Mouse (Mus musculus): ENCODE measurements around the gene Atxn7l2.

DNA sequence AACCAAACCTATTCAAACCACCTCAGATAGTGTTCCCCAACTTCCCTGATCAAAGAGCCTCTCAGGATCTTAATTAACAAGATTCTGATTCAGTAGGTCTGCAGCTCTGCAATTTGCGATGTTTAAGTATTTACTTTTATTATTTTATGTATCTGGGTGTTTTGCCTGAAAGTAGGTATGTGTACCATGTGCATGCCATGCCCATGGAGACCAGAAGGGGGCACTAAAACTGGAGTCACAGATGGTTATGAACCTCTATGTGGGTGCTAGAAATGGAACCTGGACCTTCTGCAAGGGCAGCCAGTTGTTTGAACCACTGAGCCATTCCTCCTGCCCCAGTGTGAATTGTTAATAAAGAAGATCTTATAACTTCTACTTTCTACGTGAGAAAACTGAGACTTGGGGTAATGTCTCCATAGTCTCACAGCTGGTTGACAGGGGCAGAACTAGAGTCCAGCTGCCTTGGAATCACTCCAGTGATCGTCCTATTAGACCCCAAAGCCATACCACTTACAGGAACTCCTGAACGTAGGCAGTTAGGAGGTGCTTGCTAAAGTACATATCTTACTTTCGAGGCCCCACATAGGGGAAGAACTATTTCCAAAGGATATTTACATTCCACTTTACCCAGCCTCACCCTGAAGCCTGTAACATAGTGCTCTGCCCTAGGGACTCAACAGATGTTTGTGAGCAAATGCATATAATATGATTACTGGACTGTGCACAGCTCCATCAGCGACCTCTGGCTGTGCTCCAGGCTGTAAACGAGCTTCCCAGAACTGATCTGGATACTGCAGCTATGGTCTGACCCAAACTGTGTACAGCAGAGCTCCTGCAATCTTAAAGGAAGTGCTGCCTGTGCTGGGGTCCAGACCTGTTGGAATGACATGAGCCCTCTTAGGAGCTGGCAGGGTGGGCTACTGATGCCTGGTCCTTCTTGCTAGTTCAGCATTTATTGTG is 31.7 kb downstream of the Atxn7l2 start:
- TF ChIP-seq MAX (IDR thresholded peaks at IDR 0.05; ENCODE audit: low read depth) (no peak), USF1 (IDR thresholded peaks at IDR 0.05; ENCODE audit: low read depth) (no peak), POLR2A (IDR thresholded peaks at IDR 0.05; ENCODE audit: insufficient read length, low read depth) (no peak), TCF12 (IDR thresholded peaks at IDR 0.05; ENCODE audit: insufficient read depth, poor library complexity, severe bottlenecking) (no peak)

All from myocyte (in vitro differentiated cells).